Mouse (Mus musculus): ENCODE measurements around the gene Spout1.
"Not testable (repeated sequence)": the region's sequence is repeated elsewhere in the genome, so short reads cannot be mapped to it uniquely, and the experiment has no call there.

Spout1 gene

DNA sequence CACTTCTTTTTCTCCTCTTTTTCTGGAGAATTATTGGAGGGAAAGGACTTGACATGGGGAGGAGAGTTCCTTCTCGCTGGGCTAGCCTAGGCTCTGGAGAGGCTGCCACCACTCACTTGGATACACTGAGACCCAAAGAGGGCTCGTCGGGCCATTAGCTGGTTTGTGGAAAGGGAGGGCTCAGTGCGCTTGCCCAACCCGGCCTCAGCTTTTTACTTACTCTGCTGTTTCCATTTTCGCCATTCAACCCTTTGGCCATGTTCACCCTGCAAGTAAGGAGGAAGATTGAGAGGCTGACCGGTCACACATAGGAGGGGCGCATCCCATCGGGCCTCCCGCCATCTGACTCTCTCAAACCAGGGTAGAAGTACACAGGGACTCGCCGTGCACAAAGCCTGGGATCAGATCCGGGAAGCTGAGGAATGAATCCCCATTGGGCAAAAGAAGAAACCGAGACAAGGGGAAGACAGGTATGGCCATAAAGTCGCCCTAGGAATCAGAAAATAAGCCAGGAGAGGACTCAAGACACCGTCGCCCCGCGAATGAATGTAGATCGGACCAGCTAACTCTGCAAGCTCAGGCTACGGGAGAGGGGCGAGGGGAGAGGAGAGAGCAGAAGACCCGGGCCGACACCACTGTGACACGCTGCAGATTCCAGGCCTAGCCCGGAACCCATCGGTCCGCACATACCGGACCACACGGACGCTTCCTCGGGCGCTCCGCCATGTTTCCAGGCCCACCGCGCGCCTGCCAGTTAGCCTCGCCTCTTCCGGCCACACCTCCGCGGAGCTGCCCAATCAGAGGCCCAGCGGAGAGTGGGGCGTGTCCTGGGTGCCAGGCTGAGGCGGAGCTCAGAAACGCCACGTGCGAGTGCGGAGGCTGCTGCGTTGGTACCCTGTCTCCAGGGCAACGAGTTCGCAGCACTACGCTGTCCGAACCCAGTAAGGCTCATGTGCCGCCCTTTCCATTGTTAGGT, at the start of gene Spout1:
Spout1 (minus strand) TSS at position 760 of the 976 bp plus-strand sequence.
- DNase-seq: peak; percentile 98

DNA sequence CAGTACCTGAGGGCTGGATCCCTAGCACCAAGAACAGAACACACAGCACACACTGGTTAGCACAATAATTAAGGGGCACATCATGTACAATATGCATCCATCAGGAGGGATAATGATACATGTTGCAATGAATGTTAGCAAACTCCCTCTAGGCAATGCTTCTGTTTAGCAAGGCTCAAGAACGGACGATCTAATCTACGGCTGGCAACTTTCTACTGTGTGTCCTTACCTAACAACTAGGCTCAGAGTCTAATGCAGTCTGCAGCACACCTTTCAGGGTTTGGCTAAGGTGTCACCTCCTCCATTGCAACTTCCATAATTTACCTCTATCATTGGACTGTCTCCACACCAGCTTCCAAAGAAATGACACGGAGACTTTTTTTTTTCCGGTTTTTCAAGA, 38.0 kb upstream of the Spout1 start:
- DNase-seq: no peak

DNA sequence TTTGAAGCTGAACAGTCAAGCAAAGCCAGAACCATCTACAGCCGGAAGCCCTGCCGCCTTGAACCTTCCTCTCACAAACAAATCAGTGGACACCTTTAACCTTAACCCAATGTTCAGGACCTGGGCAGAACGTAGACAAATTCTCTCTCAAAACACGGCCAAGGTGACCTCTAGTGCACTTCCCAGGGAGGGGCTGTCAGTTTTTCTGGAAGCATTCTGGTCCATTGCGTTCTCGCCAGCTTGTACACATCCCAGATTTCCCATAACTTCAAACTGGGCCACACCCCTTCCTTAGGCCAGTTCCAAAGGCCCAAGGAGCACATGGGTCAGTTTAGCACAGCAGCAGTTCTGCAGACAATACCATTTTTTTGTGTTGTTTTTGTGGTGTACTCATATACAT, 37.2 kb upstream of the Spout1 start:
- DNase-seq: no peak

DNA sequence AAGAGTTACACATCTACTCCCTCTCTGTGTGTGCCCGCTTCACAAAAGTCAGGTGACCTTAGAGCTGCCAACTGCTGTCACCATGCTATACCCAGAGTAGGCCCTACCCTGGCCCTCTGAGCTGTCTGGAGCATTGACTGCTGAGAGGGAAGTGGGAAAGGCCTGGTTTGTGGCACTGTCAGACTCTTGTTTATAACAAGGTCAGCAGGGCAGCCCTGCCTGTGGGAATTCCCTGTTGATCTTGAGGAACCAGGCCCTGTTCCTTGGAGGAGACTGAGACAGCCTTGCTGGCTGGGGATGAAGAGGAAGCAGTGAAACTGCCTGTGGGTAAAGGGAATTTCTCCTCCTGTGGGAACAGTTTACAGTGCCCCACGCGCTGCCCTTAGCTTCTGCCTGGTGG, 36.5 kb upstream of the Spout1 start:
- DNase-seq: no peak

DNA sequence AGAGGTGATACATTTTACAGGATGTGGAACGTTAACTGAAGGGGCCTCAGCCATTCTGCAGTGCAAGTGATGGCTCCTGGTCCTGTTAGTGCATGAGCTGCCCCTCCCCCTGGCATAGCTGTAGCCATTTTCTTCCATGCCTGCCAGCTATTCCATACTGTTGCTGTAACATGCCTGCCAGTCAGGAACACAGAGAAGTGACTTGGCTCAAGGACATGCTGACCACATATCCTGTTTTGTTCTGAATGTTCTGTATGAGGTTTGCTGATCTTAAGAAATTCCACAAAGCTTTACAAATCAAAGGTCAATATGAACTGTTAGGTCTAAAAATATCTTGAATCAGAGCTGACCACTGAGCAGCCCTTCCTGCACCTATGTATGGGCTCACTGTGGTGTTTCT, 34.7 kb upstream of the Spout1 start:
- DNase-seq: no peak

DNA sequence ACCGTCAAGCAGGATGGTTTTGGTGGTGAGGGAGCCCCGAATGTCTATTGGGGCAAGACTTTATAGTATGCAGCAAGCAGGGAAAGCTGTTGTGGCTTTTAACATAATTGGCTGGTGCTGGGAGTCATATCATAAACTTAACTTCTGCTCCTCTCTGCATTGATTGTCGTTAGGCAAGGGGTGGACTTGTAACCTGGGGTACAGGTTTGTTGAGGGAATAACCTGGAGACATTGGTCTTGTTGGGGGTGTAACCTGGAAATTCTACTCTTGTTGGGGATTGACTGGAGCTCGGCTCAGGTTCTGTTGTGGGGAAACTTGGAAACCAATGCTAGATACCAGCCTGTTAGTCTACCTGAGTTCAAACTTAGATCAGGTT, 33.9 kb upstream of the Spout1 start:
- DNase-seq: no peak

DNA sequence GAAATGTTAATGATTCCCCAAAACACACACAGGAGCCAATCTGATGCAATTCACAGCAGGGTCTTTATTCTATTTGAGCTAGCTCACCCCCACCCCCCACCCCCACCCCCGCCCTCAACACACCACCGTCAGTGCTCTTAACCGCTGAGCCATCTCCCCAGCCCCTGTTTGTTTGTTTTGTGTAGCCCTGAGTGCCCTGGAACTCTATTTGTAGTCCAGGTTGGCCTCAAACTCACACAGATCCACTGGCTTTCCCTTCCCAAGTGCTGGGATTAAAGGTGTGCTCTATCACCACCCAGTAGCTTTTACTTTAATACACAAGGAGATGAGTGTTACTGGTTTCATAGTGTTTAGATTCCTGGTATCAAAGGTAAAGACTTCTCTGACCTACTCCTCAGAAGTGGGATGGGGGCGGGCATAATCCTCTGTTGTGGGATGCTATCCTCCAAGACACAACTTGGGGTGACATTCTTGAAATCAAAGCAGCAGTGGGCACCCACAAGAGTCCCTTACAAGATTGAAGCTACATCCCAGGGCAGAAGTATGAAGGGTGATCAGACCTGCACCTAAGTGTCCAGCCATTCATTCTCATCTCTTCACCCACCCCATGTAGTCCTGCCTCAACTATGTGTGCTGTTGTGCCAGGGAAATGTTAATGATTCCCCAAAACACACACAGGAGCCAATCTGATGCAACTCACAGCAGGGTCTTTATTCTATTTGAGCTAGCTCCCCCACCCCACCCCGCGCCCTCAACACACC, 33.3 kb upstream of the Spout1 start:
- no peak for DNase-seq

DNA sequence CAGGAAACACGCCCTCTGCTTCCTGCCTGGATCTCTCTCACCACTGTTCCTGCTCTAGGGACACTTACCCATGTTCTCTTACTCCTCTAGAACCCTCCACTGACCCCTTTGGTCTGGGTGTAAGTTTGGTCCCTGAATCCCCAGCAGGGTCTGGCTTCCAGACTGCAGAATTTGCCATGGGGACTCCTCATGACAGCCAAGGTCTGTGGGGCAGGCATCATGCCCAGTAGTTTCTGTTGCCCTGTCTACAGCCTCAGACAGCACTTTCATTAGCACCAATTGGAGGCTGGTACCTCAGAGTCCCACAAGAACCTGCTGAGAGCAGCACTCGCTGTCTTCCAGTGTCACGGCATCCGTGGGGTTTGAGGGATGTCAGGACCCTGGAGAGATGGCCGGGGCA, 29.6 kb upstream of the Spout1 start:
- no peak for DNase-seq

DNA sequence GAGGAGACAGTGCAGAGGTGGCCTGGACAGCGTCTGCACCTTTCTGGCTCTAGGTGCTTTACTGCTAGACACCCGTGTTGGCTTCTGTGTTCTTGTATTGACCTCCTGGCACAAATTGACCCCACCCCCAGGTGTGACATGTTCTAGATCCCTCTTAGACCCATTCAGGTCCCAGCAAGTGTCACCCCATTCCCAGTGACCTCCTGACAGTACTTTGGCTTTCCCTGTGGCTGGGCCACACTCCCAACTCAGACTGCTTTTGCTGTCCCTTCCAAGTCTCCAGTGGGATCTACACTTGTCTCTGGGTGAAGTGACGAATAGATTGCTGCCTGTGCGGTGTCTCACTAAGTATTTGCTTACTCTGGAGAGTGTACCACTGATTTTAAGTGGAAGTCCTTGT, 29.1 kb upstream of the Spout1 start:
- DNase-seq: no peak

DNA sequence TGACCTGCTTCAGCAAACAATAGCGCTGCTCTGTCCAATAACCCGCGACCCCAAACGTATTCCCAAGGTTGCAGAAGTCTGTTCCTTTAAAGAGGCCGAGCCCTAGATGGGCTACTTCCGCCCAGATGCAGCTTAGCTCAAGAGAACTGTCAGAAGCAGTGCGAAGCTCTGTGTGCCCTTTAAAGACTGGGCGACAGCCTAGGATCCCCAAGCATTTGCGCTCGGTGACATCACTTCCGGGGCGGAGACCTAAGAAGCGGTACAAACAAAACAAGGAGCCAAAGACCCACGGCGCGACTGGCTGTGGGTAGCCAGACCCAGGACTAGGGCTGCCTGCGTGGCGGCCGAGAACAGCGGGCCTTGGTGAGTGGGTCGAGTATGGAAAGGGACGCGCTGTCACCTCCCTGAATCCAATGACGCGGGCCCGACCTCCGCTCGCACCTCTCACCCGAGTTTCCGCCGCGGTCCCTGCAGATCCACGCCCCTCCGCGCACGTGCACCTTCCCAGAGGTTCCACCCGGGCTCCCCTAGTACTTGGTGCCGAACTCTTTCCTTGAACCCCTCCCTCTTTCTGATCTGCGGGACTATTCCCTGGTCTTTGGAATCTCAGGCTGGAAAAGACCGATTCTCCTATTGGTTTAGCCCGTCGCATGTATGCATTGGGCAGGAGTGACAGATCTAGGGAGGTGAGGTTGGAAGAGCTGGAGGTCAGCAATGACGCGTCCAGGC, 27.5 kb upstream of the Spout1 start, which contains the start of gene Kyat1:
Kyat1 (minus strand) TSS at position 219 of the 729 bp plus-strand sequence.
- peak; percentile 93 for DNase-seq

DNA sequence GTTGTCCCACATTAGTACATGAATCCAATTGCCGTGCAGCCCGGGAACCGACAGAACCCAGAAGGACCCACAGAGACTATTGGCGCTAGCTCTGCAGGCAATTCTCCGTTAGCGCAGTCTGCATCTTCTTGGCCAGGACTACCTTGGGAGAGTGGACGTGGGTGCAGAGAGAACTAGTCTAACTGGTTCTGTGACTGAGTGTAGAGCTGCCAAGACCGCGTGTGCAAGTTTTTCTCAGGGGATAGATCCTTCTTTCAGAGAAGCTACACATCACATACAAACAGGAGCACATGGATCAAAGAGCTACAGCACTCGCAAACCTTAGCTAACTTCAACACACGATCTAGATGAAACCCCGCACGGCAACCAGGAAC, 27.0 kb upstream of the Spout1 start:
- DNase-seq: peak; percentile 39

DNA sequence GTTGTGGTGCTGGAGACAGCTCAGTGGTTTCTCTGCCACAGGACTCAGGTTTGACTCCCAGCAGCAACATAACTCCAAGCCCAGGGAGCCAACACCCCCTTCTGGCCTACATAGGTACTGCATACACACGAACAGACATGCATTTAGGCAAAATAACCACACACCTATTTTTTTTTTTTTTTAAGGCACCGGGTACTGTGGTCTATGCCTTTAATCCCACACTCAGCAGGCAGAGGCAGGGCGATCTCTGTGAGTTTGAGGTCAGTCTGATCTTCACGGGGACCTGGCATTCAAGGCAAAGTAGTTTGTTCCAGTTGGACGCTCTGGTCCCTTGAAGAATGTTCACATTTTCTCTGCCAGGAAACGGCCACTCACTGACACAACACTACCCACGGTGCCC, 25.2 kb upstream of the Spout1 start:
- DNase-seq: no peak

DNA sequence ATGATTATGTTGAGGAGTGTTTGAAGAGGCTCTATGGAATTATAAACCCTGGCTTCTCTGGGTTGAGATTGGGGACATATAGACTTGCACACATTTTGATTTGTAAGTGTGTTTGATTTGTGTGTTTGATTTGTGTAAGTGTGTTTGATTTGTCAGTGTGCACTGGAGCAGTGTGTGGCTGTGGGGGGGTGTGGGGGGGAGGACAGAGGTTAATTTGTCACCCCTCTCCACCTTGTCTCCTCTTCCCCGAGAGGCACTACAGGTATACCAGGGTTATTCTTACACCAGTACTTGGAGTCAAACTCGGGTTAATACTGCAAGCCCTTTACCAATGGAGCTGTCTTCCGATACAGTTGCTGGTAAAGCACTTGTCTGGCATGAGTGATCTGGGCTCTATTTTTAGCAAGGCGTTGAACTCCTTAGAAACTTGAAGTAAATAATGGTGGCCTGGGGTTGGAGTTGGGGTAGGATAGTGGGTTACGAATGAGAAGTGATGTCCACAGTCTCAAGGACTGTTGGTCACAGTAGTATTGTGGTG, 22.2 kb upstream of the Spout1 start:
- no peak for DNase-seq

DNA sequence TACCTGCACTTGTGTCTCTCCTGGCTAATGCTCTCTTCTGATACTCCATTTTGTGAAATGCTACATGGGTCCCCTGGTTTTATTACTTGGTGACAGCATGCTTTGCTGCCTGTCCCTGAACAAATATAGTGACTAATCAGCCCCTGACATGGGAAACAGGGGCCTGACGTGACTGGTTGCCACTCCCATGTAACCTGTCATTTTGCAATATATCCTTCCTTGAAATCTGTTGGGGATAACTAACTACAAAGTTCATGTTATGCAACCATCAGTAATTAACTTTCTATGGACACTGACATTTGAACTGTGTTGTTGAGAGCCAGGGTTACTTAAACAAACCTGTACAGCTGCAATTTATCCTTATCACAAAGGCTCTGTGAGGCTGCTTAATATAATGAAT, 21.7 kb upstream of the Spout1 start:
- DNase-seq: no peak

DNA sequence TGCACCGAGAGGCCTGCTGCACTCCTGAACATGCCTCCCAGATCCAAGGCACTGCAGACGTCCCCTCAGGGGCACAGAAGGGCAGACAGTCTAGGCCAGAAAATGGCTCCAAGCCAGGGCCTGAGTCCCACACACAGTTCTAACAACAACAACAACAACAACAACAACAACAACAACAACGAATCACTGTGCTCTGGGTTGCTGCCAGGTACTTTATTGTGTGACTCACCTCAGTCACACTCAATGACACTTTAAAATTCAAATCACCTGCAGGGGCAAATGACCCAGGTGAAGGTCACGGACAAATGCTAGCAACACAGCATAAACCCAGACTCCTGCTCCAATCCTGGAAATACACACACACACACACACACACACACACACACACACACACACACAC, 19.8 kb upstream of the Spout1 start:
- no peak for DNase-seq

DNA sequence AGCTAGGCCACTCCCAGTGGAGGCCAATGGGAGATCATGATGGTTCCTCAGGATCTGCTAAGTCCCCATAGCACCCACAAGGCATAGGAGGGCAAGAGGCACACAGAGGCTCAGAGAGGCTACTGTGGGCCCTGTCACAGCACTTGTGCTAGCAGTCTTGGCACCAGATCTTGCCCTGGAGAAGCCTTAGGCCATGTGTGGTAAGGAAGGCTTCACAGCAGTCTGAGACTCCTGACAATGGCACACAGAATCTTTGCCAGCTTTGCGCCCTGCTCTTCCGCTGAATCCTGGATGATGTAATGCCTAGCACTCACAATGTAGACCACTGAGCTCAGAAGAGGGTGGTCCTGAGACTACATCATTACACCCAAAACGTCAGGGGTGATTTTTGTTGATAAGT, 16.4 kb upstream of the Spout1 start:
- no peak for DNase-seq

DNA sequence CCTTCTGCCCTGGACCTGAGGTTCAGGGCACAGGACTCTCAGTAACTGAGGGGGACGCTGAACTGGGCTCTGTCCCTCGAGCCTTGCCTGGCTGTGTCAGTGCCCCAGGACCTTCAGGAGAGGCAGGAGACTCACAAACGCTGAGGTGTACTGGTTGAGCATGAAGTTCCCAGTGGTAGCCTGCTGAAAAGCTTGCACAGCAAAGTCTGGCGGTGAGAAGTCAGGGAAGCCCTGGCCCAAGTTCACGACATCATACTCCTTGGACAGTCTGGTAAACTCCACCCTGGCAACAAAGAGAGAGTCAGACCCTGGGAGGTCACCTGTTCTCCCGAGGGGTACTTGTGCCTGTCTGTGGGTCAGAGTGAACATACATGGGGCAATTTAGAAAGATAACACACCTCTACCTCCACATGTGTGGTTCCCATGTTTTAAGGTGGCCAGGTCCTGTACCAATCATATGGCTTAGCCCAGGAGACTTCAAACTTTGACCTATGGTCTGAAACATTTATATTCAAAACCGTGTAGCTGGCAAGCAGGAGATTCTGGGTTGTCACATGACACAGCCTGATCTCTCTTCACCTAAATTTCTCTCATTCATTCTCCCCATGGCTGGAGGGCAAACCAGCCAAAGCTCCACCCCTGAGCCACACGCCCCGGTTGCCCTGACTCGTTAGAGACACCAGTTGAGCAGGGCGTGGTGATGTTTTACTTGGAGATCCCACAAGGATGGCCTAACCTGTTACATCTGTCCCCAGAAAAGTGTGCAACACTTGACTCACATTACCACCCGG, 13.7 kb upstream of the Spout1 start:
- DNase-seq: no peak

DNA sequence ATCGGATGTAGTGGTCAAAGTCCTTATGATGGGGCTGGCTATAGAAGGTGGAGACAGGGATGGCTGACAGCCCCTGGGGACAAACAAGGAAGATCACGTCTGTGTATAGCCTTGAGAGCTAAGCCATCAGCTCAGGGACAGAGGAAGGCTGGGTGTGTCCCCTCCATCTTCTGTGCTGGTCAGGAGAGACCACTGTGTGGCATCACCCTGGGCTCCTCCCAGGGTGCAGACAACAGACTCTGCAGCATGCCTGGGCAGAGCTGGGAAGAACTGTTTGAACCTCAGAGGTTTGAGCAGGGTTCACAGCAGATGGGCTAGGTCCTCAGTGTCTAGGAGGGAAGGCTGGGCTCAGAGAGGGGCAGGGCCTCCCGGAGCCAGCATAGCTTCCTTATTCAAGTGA, 7.4 kb upstream of the Spout1 start:
- DNase-seq: no peak

DNA sequence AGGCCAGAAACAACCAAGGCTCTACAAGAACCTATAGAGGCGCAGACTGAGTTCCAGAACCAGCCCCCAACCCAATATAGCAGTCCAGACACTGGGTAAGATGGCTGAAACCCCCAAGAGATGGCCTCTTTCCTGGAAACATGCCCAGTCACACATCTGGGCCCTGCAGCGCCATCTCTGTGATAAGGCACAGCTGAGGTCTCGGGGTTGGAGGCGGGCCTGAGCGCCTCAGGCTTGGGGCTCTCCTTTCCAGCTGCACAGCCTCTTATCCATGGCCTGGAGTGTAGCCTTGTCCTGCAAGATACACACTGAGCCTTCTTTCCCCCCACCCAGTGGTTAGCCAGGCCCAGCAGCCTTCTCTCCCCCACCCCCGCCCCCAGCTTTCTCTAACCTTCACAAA, 7.0 kb upstream of the Spout1 start:
- no peak for DNase-seq

DNA sequence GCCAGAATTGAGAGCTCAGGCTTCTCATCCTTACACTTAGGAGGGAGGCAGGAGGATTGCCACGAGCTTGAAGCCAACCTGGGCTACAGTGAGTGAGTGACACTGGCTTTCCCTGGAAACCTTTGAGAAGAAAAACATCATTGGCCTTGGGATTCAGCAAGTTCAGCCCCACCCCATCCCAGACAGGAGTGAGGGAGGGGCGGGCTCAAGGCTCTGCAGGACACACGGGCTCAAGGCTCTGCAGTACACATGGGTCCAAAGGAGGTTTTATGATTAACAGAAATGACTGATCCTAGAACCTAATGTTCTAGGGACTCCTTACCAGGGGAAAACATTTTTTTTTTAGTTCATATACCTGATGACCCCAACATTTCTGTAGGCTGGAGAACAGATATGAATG, 5.5 kb upstream of the Spout1 start:
- no peak for DNase-seq

DNA sequence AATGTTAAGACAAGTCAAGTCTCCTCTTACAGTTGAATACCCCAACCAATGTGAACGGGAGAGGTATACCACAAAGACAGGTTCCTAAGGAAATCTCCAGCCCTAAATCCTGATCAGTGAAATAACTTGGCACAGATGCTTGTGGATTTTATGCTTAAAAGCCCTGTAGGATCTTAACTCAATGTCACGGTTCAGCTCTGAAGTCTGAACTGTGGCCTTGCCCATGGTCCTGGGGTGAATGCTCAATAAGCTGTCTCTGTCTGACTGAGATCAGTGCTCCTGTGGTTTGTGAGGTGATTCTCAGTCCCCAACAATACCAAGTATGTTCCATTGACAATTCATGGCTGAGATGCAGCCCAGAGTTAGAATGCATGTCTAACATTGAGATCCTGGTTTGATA, 4.2 kb upstream of the Spout1 start:
- no peak for DNase-seq

DNA sequence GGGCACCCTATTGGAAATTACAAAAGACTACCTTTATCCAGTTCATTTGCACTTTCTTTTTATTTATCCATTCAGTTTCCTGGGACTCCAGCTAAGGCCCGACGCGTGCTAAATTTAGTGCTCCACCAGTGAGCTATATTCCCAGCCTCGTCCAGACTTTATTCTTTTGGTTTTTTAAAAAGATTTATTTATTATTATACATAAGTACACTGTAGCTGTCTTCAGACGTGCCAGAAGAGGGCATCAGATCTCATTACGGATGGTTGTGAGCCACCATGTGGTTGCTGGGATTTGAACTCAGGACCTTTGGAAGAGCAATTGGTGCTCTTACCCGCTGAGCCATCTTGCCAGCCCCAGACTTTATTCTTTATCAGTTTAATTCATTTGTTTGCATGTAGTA, 452 bp upstream of the Spout1 start:
- not testable (repeated sequence) for DNase-seq
